Mouse (Mus musculus): ENCODE data around the gene Ttc6. TPM values are rescaled to one million over a fixed set of nuclear protein-coding genes. Genes with fewer than 3 reads are reported as not detected.

The Ttc6 gene
- not detected for polyA plus RNA-seq (2017; shearing (Covaris generic))

GRCm38 (mm10) chr12:57563909-57564308 is at the start of gene Ttc6:
Gene Ttc6, plus strand, starts transcription at chr12:57564113.

GRCm38 (mm10) chr12:57546415-57547201 is 17.3 kb upstream of the Ttc6 start, which contains the start of gene Foxa1:
Gene Foxa1, minus strand, starts transcription at chr12:57546916.

Other genes with a start within 250 kb of the Ttc6 start
- gene Foxa1, start 17.2 kb upstream of the Ttc6 start, polyA plus RNA-seq (2017; shearing (Covaris generic)): not detected

Measured in inflammation-experienced regulatory T-cells, adult 16 weeks (primary cell).